Mouse (Mus musculus) liver, embryonic 16.5 days (tissue): ENCODE data around the gene Immt. TPM values are rescaled to one million over a fixed set of nuclear protein-coding genes. Genes with fewer than 3 reads are reported as not detected.

Experiments used
- ATAC-seq: fragments of 200-750 bp; cut with Nextera tagmentation; 2 replicates; pipeline ENCODE4 v1.8.0; 2017; ENCODE audit warnings: low read depth, mild to moderate bottlenecking, moderate number of reproducible peaks, moderate library complexity
- H3K27ac ChIP-seq: fragments of 300-500 bp; sonication (generic); 2 replicates; pipeline ENCODE4 v1.5.1; 2014; ENCODE audit warnings: mild to moderate bottlenecking, low read length
- H3K27me3 ChIP-seq: fragments of 300-500 bp; sonication (generic); 2 replicates; pipeline ENCODE4 v1.6.1; 2014; ENCODE audit warnings: low read depth, low read length, mixed read lengths; ENCODE audit not compliant: control insufficient read depth, insufficient read depth
- H3K36me3 ChIP-seq: fragments of 300-500 bp; sonication (generic); 2 replicates; pipeline ENCODE4 v1.6.1; 2014; ENCODE audit warnings: mild to moderate bottlenecking; ENCODE audit not compliant: control insufficient read depth, insufficient read depth
- H3K4me1 ChIP-seq: fragments of 300-500 bp; sonication (generic); 2 replicates; pipeline ENCODE4 v1.6.1; 2014; ENCODE audit warnings: low read depth, low read length, mixed read lengths; ENCODE audit not compliant: control insufficient read depth
- H3K4me2 ChIP-seq: fragments of 300-500 bp; sonication (generic); 2 replicates; pipeline ENCODE4 v1.6.1; 2014; ENCODE audit warnings: low read depth, low read length, mixed read lengths
- H3K4me3 ChIP-seq: fragments of 300-500 bp; sonication (generic); 2 replicates; pipeline ENCODE4 v1.5.1; 2014; ENCODE audit warnings: low read depth, mild to moderate bottlenecking, low read length
- H3K9ac ChIP-seq: fragments of 300-500 bp; sonication (generic); 2 replicates; pipeline ENCODE4 v1.6.1; 2014; ENCODE audit warnings: low read depth, low read length
- H3K9me3 ChIP-seq: fragments of 300-500 bp; sonication (generic); replicated peaks from 2 replicates; pipeline ENCODE4 v1.6.1; 2016; ENCODE audit warnings: low read length; ENCODE audit not compliant: control insufficient read depth
- WGBS: fragments of 180-500 bp; shearing (Covaris S2); extraction: QIAGEN DNeasy Blood & Tissue Kit; methylation state at CpG from one replicate; pipeline ENCODE4 v1.1.7; 2014; ENCODE audit not compliant: insufficient replicate concordance; 5-methylcytosine and 5-hydroxymethylcytosine counted together
- polyA plus RNA-seq: library from polyadenylated mRNA; unstranded; fragments of >200 nt; fragmentation: Nextera tagmentation; extraction: Ambion mirVana; gene quantifications from 2 replicates; pipeline ENCODE4 v1.2.1, GENCODE M21; 2015

Gene Immt
- polyA plus RNA-seq, result 111 and 113 TPM in 2 replicates

DNA sequence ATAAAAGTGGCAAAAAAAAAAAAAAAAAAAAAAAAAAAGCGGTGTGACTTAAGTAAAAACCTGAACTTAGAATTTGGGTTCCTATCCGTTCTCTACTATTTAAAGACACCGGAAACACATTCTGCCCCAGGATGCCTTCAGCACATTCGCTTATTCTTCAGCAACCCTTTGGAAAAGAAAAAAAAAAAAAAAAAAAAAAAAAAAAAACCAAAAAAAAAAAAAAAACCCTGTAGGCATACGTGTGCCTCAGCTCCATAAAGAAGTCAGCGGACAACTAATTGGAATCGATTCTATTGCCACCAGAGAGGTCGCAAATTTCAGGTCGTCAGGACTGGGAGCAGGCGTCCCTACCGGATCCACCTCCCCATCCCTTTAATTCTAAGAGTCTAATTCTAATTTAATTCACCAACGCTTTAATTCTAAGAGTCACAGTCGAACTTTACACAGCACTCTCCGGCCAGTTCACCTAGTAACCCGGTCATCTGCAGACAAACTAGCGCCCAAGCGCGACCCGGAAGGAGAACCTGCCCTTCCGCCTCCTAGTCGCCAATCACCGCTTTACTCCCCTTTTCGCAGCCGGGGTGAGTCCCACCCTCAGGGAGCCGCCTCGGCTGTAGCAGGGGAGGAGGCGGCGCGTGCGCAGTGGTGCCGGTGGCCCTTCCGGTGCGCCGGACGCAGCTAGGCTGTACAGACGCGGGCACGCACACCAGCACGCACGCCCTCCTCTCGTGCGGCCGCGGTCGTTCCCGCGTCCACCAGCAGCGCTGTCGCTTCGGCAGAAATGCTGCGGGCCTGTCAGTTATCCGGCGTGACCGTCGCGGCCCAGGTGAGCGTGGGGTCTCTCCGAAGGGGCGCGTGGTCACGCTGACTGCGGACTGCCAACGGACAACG, at the start of gene Immt:
Gene Immt (plus strand): TSS at position 642 of the 891 bp plus-strand sequence.
- Histone ChIP-seq H3K4me1 (peaks cover 17% of the 10 kb centered on the region), H3K27me3 (no peaks in the 10 kb centered on the region; the same call in 1 of the 2 replicates), H3K4me3 (peak within 1 kb of the TSS; percentile 97), H3K36me3 (0 out of 2 replicates have a peak, but pooled peaks cover 2% of the 10 kb centered on the region), H3K9ac (peak within 1 kb of the TSS; percentile 94), H3K4me2 (peak within 1 kb of the TSS; percentile 86), H3K27ac (peak within 1 kb of the TSS; percentile 96), H3K9me3 (no peaks in the 10 kb centered on the region)
- under 1% methylated on average over 64 of the region's 64 CpGs for WGBS
- peak; percentile 97 for ATAC-seq

DNA sequence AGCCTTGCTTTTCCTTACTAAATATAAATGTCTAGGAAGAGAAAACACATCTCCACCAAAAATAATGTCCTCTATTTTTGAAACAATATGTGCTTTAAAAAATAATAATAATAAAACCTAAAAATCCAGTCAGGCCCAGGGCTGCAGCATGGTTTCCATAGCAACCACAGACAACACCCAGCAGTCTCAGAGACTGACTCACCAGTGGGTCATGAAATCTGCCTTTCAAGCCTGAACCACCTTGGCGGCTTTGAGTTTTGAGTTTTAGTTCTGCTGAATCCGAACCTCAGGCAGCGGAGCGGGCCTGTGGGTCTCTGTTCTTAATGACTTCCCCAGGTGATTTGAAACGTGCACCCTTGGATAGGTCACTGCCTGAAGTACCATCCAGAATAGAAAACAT, 48.0 kb upstream of the Immt start:
- H3K36me3 ChIP-seq, result no peaks in the 10 kb centered on the region
- no peak for ATAC-seq
- no peaks in the 10 kb centered on the region for H3K27me3 ChIP-seq
- no peaks in the 10 kb centered on the region for H3K9me3 ChIP-seq
- WGBS, result 70% methylated on average over 5 of the region's 5 CpGs
- H3K4me3 ChIP-seq, result no peak overlapping the region
- H3K9ac ChIP-seq, result no peak overlapping the region
- H3K4me1 ChIP-seq, result no peaks in the 10 kb centered on the region
- H3K4me2 ChIP-seq, result no peak overlapping the region
- H3K27ac ChIP-seq, result no peak overlapping the region

DNA sequence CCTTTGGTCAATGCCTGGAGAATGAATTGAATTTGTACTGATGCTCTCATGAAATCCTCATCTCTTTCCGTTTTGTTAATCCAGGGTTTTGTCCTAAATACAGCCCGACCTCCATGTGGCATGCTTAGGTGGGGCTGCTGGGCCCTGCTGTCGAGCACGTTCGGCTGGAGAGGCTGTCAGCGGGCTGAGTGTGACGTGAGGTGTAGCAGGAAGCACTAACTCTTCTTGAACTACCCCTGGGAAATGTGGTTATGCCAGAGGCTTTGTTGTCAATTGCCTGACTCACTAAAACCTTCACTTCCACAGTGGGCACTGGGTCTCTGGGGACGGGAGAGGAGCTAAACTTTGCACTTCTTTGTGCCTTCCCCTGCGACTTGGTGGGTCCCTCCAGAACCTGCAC, 42.8 kb upstream of the Immt start:
- H3K9me3 ChIP-seq, result no peaks in the 10 kb centered on the region
- WGBS, result 51% methylated on average over 9 of the region's 9 CpGs
- no peak overlapping the region for H3K4me2 ChIP-seq
- H3K9ac ChIP-seq, result no peak overlapping the region
- no peak overlapping the region for H3K27ac ChIP-seq
- H3K27me3 ChIP-seq, result no peaks in the 10 kb centered on the region
- no peak for ATAC-seq
- no peaks in the 10 kb centered on the region for H3K4me1 ChIP-seq
- H3K36me3 ChIP-seq, result no peaks in the 10 kb centered on the region
- H3K4me3 ChIP-seq, result no peak overlapping the region

DNA sequence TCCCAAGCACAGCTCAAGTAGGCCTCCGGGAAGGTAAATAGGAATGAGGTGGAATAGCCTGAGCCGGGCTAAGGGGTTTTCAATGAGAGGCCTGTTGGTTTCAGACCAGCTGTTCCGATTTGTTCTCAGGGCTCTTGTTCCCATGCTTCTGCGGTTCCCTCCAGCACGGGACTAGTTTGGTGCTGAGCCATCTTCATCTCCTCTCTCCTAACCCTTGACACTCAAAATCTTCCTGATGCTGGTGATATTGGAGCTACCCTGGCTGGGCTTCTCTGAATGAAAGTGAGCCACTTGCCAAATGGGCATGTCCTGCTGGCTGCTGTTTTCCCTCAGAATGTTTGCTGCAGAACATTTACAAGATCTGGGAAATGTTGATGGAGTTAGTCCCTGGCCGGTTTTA, 39.4 kb upstream of the Immt start:
- Histone ChIP-seq H3K4me3 (no peak overlapping the region), H3K9me3 (no peaks in the 10 kb centered on the region), H3K4me2 (no peak overlapping the region), H3K27me3 (no peaks in the 10 kb centered on the region), H3K4me1 (no peaks in the 10 kb centered on the region), H3K36me3 (no peaks in the 10 kb centered on the region), H3K27ac (no peak overlapping the region), H3K9ac (no peak overlapping the region)
- 74% methylated on average over 6 of the region's 6 CpGs for WGBS
- no peak for ATAC-seq

DNA sequence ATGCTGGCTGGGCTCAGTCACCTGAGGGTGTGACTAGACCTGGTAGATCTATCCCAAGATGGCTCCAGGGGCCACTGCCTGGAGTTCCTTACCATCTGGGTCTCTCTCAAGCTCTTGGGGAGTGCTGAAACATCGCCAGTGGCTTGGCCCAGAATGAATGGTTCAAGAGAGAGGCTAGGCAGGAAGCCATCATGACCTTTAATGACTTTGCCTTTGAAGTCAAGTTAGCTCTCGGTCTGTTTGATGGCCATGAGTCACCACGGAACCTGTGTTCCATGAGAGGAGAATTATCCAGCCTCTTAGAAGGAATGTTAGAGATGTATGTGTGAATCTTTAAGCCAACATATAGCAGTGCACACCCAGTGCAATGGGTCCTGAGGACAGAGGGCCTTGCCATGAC, 31.7 kb upstream of the Immt start:
- H3K27ac ChIP-seq, result no peak overlapping the region
- no peaks in the 10 kb centered on the region for H3K36me3 ChIP-seq
- H3K4me1 ChIP-seq, result peaks cover 25% of the 10 kb centered on the region
- no peak overlapping the region for H3K4me3 ChIP-seq
- H3K9ac ChIP-seq, result no peak overlapping the region
- no peak for ATAC-seq
- no peaks in the 10 kb centered on the region for H3K27me3 ChIP-seq
- 62% methylated on average over 3 of the region's 3 CpGs for WGBS
- H3K4me2 ChIP-seq, result no peak overlapping the region
- H3K9me3 ChIP-seq, result no peaks in the 10 kb centered on the region

DNA sequence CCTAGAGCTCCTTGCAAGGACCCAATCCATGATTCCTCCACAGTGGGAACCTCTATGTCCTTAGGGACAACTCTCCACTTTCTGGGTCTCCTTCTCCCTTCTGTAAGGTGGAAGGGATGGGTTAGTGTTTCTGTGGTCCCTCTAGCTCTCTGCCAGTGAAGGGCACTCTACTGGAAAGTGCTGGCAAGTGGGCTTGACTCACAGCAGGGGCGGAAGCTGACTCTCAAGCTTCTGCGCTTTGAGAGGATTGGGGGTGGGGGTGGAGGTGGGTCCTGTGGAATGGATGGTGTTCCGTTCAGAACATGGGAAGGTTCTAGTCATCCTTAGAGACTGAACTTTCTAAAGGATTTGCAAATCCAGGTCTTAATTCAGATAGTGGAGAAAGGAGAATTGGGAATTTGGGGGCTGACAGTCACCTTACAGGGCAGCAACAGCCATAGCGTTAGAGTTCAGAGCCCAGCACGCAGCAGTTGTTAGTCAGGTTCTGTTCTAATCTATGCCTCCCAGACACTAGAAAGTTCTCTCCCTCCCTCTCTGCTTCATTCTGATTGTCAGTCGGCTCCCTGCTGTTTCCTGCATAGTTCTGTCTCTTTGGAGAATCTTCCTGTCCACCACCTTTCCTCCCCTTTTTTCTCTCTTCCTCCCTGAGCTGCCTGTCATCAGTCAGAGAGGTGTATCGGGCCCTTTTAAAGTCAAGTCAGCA, 30.0 kb upstream of the Immt start:
- Histone ChIP-seq H3K9ac (peak overlapping the region; percentile 32), H3K27ac (peak overlapping the region; percentile 64), H3K4me2 (peak overlapping the region; percentile 29), H3K4me1 (peaks cover 26% of the 10 kb centered on the region), H3K36me3 (no peaks in the 10 kb centered on the region), H3K27me3 (no peaks in the 10 kb centered on the region), H3K4me3 (no peak overlapping the region), H3K9me3 (no peaks in the 10 kb centered on the region)
- 29% methylated on average over 7 of the region's 7 CpGs for WGBS
- peak; percentile 90 for ATAC-seq

DNA sequence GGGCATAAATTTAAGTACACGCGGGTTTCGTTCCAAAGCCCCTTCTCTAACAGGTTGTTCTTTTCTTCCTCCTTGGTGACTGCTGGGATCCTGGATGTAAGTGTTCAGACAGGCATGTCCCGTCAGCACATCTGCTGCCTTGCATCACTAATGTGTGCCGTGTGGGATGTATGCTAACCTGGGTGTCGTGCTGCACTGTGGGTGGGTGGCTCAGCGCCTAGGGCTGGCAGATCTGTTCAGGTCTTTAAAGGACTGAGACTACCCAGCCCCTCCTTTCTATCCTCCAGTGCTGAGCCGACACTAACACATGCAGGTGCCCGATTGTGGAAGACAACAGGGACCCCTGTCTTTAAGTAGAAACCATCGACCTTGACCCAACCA, 29.4 kb upstream of the Immt start:
- Histone ChIP-seq H3K9me3 (no peaks in the 10 kb centered on the region), H3K4me3 (no peak overlapping the region), H3K4me2 (peak overlapping the region; percentile 29), H3K27me3 (no peaks in the 10 kb centered on the region), H3K9ac (0 out of 2 replicates have a peak overlapping the region, but pooled peaks have one; percentile 22), H3K27ac (peak overlapping the region; percentile 64), H3K36me3 (no peaks in the 10 kb centered on the region), H3K4me1 (peaks cover 26% of the 10 kb centered on the region)
- WGBS, result 55% methylated on average over 10 of the region's 10 CpGs
- peak; percentile 27 for ATAC-seq

DNA sequence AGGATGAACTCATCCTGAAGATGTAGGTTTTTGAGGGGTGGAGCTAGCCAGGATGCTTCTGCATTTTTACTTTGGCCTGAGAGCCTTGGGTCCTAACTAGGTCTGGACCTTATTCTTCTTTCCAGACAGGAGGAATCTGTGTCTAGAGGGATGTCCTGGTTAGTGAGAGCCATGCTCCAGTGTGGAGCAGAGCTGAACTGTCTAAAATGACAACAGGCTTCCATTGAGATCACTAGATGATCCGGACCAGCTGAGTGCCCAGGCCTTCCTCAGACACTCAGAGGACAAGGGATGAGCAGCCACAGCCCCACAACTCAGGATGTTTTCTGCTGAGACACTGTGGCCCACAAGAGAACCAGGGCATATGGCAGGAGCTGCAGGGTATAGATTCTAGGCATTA, 27.5 kb upstream of the Immt start:
- Histone ChIP-seq H3K27ac (no peak overlapping the region), H3K4me2 (no peak overlapping the region), H3K9ac (no peak overlapping the region), H3K36me3 (no peaks in the 10 kb centered on the region), H3K9me3 (no peaks in the 10 kb centered on the region), H3K4me3 (no peak overlapping the region), H3K27me3 (no peaks in the 10 kb centered on the region), H3K4me1 (peaks cover 26% of the 10 kb centered on the region)
- no peak for ATAC-seq
- 82% methylated on average over 1 of the region's 1 CpGs for WGBS
